Mouse (Mus musculus) C2C12 (cell line): Measurements from ENCODE around the gene Hmox1.

Source experiments
- CEBPB ChIP-seq: IDR thresholded peaks from one replicate; pipeline ENCODE4 v1.6.1; 2011; ENCODE audit warnings: low read depth, mild to moderate bottlenecking, control low read depth, moderate library complexity
- CTCF ChIP-seq: IDR thresholded peaks from one replicate; pipeline ENCODE4 v1.5.1; 2011; ENCODE audit not compliant: control insufficient read depth, insufficient read depth, insufficient read length
- MAX ChIP-seq: IDR thresholded peaks from one replicate; pipeline ENCODE4 v1.6.1; 2011; ENCODE audit warnings: mild to moderate bottlenecking, control low read depth
- MYOG ChIP-seq: IDR thresholded peaks from one replicate; pipeline ENCODE4 v1.6.1; 2011; ENCODE audit not compliant: control insufficient read depth, insufficient read length; ENCODE audit errors: extremely low read depth

- no peak for TF ChIP-seq CTCF
- no peak for TF ChIP-seq MYOG
- TF ChIP-seq CEBPB = no peak
- no peak for TF ChIP-seq MAX
These were observed 28.6 kb upstream of the Hmox1 start for GRCm38 (mm10) chr8:75064790-75065189.
